Mouse (Mus musculus) CD4-positive, CD25-positive, alpha-beta regulatory T cell, adult 2 months (primary cell): ENCODE data around the gene Coro1b.

Source experiments
- DNase-seq: peaks from one replicate; pipeline ENCODE4 v3.0.0-alpha.2; 2012; ENCODE audit warnings: low read depth, low spot score

The Coro1b gene

DNA sequence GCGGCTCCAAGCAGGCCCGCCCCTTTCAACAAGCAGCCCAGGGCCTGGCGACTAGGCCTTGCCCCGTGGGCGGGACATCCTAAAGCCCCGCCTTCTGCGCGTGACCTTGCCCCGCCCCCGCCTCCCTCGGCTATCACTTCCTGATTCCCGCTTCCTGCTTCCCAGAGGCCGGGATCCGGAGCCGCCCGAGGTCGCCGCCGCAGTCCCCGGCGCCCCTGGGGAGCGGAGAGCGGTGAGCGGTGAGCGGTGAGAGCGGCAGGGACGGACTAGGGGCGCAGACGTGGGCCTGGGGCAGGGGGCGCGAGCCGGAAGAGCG lies at the start of gene Coro1b:
TSS of gene Coro1b (plus strand) at position 129 of the 316 bp plus-strand sequence.
- peak; percentile 93 for DNase-seq

DNA sequence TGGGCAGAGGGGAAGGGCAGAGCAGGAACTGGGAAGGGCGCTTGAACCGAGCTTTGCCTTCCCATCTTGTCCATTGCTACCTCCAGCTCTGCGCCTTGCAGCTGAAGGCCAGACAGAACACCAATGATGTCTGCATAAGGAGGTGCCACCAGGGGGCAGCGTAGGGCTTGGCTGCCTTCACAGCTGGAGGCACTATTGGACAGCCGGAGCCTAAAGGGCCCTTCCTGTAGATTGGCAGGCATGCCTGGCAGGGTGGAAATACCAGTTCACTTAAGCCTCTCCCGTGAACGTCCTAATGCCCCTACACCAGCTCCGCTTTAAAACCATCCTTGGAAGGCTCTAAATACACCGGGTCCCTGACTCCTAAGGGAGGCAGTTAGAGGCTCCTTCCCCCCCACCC lies 49.4 kb upstream of the Coro1b start:
- peak; percentile 96 for DNase-seq

- peak; percentile 85 for DNase-seq
Observed at GRCm38 (mm10) chr19:4099837-4100717, 48.3 kb upstream of the Coro1b start, which contains the start of gene Pitpnm1. Gene Pitpnm1, plus strand, starts transcription at chr19:4099998.

GRCm38 (mm10) chr19:4100718-4101261 lies 47.6 kb upstream of the Coro1b start:
- DNase-seq: peak; percentile 69

GRCm38 (mm10) chr19:4101466-4101865 lies 47.0 kb upstream of the Coro1b start:
- no peak for DNase-seq

- DNase-seq: no peak
Observed at GRCm38 (mm10) chr19:4102049-4102448, 46.4 kb upstream of the Coro1b start.

DNA sequence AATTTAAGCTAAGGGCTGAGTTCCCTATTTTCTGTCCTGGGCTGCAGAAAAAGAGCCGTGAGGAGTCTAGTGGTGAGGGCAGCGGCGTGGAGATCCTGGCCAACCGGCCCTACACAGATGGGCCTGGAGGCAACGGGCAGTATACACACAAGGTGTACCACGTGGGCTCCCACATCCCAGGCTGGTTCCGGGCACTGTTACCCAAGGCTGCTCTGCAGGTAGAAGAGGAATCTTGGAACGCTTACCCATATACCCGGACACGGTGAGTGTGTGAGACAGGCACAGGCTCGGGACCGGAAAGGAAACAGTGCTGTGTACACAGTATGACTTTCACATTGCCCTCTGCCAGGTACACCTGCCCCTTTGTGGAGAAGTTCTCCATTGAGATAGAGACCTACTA lies 45.8 kb upstream of the Coro1b start:
- no peak for DNase-seq

DNA sequence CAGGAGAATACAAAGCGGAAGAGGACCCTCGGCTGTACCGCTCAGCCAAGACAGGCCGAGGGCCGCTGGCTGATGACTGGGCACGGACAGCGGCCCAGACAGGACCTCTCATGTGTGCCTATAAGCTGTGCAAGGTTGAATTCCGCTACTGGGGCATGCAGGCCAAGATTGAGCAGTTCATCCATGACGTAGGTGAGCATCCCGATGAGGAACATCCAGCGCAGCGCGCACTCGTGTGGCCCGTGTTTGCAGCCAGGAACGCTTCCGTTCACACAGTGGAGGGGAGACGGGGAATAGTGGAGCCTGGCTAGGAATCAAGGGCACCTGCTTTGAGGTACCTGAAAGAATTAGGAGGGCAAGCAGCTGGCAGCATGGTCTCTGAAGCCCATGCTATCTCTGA lies 45.1 kb upstream of the Coro1b start:
- DNase-seq: no peak

GRCm38 (mm10) chr19:4103792-4104191 lies 44.6 kb upstream of the Coro1b start:
- DNase-seq: no peak

DNA sequence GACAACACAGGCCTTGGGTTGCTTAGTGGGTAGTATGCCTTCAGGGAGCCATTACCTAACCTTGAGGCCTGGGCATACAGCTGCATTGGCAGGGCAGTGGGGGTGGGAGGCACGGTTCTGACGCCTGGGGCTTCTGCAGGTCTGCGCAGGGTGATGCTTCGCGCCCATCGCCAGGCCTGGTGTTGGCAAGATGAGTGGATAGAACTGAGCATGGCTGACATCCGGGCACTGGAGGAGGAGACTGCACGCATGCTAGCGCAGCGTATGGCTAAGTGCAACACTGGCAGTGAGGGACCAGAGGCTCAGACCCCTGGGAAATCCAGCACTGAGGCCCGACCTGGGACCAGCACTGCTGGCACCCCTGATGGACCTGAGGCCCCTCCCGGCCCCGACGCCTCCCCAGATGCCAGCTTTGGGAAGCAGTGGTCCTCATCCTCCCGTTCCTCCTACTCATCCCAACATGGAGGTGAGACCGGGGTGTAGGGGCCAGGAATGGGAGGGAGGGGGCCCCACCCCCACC lies 43.7 kb upstream of the Coro1b start:
- no peak for DNase-seq

DNA sequence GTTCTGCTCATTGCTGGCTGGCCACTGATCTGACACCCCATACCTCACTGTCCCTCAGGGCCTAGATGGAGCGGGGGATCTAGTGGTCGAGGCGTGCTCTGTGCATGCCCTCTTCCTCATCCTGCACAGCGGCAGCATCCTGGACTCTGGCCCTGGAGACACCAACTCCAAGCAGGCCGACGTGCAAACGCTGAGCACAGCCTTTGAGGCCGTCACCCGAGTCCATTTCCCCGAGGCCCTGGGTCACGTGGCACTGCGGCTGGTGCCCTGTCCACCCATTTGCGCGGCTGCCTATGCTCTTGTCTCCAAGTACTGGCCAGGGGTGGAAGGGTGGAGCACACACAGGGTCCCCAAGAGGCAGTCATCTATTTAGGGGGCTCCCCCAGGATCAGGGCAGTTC lies 41.8 kb upstream of the Coro1b start:
- no peak for DNase-seq

DNA sequence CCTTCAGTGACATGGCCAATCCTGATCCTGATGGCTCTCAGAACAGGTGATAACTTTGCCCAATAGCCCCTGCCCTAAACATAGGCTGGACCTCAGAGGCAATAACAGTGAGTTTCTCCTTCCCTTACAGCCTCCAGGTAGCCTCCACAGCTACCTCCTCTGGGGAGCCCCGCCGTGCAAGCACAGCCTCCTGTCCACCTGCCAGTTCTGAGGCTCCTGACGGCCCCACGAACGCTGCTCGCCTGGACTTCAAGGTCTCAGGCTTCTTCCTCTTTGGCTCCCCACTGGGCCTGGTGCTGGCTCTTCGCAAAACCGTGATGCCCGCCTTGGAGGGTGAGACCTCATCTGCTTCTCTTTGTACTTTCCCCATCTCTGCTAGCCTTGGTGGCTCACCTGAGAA lies 39.9 kb upstream of the Coro1b start:
- no peak for DNase-seq

DNA sequence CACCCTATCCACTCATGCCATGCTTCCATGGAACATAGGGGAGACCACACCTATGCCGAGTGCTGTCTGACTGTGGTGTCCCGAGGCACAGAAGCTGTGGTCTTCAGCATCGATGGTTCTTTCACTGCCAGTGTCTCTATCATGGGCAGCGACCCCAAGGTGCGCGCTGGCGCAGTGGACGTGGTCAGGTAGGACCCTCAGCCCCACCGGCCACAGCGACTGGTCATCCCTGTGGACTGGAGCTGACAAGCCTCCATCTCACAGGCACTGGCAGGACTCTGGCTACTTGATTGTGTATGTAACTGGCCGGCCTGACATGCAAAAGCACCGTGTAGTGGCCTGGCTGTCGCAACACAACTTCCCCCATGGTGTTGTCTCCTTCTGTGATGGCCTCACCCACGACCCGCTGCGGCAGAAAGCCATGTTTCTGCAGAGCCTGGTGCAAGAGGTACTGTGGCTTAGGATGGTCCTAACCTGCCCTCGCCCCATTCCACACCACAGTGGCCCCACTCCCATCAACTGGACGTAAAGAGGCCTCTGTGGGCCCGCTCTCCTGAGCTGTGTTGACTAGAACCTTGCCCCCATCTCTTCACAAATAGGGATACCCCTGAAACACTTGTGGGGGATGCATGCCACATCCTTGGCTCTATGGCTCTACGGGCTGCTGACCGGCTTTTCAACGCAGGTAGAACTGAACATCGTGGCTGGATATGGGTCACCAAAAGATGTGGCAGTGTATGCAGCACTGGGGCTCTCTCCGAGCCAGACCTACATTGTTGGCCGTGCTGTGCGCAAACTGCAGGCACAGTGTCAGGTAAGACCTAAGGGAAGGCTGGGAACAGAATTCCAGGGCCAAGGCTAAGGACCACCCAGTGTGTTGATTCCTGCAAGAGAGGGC lies 36.1 kb upstream of the Coro1b start:
- peak; percentile 7 for DNase-seq

DNA sequence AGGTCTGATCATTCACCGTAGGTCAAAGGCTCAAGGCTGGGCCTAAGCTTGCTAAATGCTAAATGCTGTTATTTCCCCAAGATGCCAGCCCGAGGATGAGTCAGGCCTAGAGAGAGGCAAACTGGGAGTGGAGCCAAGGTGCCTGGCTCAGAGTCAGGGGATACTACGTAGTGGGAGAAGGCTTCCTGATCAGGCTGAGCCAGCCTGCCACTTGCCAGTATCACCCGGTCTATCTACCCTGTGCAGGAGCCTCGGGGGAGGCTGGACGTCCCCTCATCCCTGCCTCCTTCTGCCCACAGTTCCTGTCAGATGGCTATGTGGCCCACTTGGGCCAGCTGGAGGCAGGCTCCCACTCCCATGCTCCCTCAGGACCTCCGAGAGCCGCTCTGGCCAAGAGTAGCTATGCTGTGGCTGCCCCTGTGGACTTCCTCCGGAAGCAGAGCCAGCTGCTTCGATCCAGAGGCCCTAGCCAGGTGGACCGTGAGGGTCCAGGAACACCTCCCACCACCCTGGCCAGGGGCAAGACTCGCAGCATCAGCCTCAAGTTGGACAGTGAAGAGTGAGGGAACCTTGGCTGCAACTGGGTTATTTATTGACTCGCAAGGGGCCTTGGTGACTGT lies 35.1 kb upstream of the Coro1b start:
- DNase-seq: peak; percentile 48

- DNase-seq: peak; percentile 76
Observed at GRCm38 (mm10) chr19:4113806-4114230, 34.6 kb upstream of the Coro1b start.

DNA sequence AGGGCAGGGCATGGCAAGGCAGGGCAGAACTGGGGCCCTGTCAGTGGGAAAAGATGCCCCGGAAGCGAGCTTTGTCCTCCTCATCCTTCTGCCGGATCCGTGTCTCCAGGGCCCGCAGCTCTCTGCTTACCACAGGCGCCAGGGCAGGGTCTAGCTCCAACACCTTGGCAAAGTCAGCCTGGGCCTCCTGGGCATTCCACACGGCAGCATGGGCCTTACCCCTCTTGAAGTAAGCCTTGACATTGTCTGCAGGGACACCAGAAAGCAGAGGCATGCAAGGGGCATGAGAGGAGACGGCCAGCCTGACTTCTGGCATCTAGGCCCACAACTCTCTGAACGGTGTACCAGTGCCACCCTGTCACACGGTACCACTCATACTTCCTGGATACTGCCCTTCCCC lies 33.9 kb upstream of the Coro1b start:
- DNase-seq: no peak

DNA sequence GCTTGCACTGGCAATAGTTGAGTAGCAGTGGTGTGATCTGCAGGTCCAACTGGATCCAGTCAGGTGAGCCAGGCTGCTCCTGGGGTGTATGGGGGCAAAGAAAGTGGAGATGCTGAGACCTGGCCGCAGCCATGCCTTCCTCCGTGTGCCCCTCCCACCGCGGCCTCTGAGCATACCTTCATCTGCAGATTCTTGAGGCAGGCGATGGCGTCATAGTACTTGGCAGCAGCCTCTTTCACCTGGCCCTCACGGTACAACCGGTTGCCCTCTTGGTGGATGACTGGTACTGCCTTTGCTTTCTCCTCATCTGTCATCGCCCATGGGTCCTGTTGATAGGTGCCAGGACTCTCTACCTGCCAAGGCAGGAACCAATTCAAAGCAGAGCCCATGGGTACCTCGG lies 33.3 kb upstream of the Coro1b start:
- no peak for DNase-seq

- no peak for DNase-seq
Observed at GRCm38 (mm10) chr19:4115816-4116215, 32.6 kb upstream of the Coro1b start.

GRCm38 (mm10) chr19:4117006-4117405 lies 31.4 kb upstream of the Coro1b start:
- peak; percentile 50 for DNase-seq

DNA sequence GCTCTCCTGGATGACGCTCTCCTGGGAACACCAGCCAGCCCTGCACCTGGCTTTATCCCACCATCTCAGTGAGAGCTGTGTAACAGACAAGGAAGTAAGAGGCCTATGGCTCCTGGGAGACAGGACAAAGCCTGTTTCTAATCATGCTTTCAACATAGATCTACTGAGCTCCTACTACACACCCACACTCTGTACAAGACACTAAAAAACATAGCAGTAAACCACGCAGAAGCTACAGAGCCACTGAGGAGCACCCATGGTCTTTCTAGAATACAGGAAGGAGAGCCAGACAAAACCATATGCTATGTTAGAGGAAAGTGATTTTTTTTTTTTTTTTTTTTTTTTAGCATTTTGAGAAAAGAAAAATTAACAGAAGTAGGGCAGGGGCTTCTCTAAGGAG lies 30.1 kb upstream of the Coro1b start:
- no peak for DNase-seq

DNA sequence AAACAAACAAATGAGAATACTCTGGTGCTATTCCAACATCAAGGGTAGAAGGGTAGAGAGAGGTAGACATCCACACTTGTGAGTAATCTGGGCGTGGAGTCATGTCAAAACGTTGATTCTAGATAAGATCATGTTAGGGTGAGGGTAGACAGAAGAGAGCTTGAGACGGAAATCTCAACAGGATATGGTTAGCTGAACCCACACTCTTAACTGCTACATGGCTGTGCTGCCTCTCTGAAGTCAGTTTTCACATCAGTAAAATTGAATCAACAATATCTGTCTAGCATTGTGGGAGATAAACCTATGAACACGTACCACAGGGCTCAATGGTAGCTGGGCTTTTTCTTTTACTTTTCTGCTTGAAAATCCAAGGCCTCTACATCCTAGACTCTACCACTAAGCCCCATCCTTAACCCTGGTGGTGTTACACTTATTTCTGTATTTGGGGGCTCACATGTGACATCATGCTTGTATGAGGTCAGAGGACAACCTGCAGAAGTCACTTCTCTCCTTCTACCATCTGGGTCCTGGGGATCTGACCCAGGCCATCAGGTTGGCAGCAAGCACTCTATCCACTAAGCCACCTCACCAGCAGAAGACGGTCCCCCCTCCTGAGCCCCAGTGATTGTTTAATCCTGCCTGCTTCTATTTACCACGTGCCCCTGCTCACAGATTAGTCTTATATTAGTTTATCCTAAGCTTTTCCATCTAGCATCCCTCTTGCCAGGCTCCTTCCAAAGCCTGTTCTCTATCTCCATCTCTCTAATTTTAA lies 28.5 kb upstream of the Coro1b start:
- DNase-seq: peak; percentile 91
